Mouse (Mus musculus) stomach, embryonic 16.5 days (tissue): ENCODE measurements around the gene Fgf11. TPM values are rescaled to one million over a fixed set of nuclear protein-coding genes. Genes with fewer than 3 reads are reported as not detected.

ENCODE experiments used
- ATAC-seq: fragments of 200-750 bp; cut with Nextera tagmentation; 2 replicates; pipeline ENCODE4 v1.8.0; 2017; ENCODE audit warnings: moderate number of reproducible peaks, moderate TSS enrichment; ENCODE audit not compliant: insufficient read depth, low FRiP score
- H3K27ac ChIP-seq: fragments of 300-500 bp; sonication (generic); 2 replicates; pipeline ENCODE4 v1.5.1; 2014; ENCODE audit warnings: low read length
- H3K27me3 ChIP-seq: fragments of 300-500 bp; sonication (generic); 2 replicates; pipeline ENCODE4 v1.6.1; 2014; ENCODE audit warnings: low read length, control low read depth, mixed read lengths; ENCODE audit not compliant: control insufficient read depth, insufficient read depth
- H3K36me3 ChIP-seq: fragments of 300-500 bp; sonication (generic); 2 replicates; pipeline ENCODE4 v1.6.1; 2014; ENCODE audit warnings: low read length; ENCODE audit not compliant: control insufficient read depth, insufficient read depth
- H3K4me1 ChIP-seq: fragments of 300-500 bp; sonication (generic); 2 replicates; pipeline ENCODE4 v1.6.1; 2014; ENCODE audit warnings: low read length, control low read depth, mixed read lengths; ENCODE audit not compliant: control insufficient read depth, insufficient read depth
- H3K4me2 ChIP-seq: fragments of 300-500 bp; sonication (generic); 2 replicates; pipeline ENCODE4 v1.6.1; 2014; ENCODE audit warnings: low read depth, low read length, mixed read lengths
- H3K4me3 ChIP-seq: fragments of 300-500 bp; sonication (generic); replicated peaks from 2 replicates; pipeline ENCODE4 v1.5.1; 2014; ENCODE audit warnings: mild to moderate bottlenecking, low read length
- H3K9ac ChIP-seq: fragments of 300-500 bp; sonication (generic); 2 replicates; pipeline ENCODE4 v1.6.1; 2014; ENCODE audit warnings: low read length
- H3K9me3 ChIP-seq: fragments of 300-500 bp; sonication (generic); replicated peaks from 2 replicates; pipeline ENCODE4 v1.6.1; 2016; ENCODE audit warnings: low read length, control low read depth; ENCODE audit not compliant: control insufficient read depth
- WGBS: fragments of 180-500 bp; shearing (Covaris S2); extraction: QIAGEN DNeasy Blood & Tissue Kit; methylation state at CpG from one replicate; pipeline ENCODE4 v1.1.7; 2014; 5-methylcytosine and 5-hydroxymethylcytosine counted together
- polyA plus RNA-seq: library from polyadenylated mRNA; unstranded; fragments of >200 nt; fragmentation: Nextera tagmentation; extraction: Ambion mirVana; gene quantifications from 2 replicates; pipeline ENCODE4 v1.2.1, GENCODE M21; 2015

The Fgf11 gene
- polyA plus RNA-seq, 1 experiment from 2014 or later, result 2.5 TPM

GRCm38 (mm10) chr11:69837952-69838713, 36.5 kb upstream of the Fgf11 start, which contains the start of gene Tmem256:
Gene Tmem256, plus strand, starts transcription at chr11:69838514.
- Histone ChIP-seq H3K9ac (peak within 1 kb of the TSS; percentile 86), H3K27ac (peak within 1 kb of the TSS; percentile 84), H3K27me3 (no peaks in the 10 kb centered on the region), H3K36me3 (no peaks in the 10 kb centered on the region), H3K4me2 (peak within 1 kb of the TSS; percentile 89), H3K9me3 (no peaks in the 10 kb centered on the region), H3K4me1 (peaks cover 32% of the 10 kb centered on the region), H3K4me3 (peak within 1 kb of the TSS; percentile 66)
- peak; percentile 89 for ATAC-seq
- under 1% methylated on average over 34 of the region's 34 CpGs for WGBS

- Histone ChIP-seq H3K9me3 (no peaks in the 10 kb centered on the region), H3K27me3 (no peaks in the 10 kb centered on the region), H3K9ac (peak within 1 kb of the TSS; percentile 86), H3K4me2 (peak within 1 kb of the TSS; percentile 89), H3K36me3 (no peaks in the 10 kb centered on the region), H3K4me1 (peaks cover 32% of the 10 kb centered on the region), H3K27ac (peak within 1 kb of the TSS; percentile 84), H3K4me3 (peak within 1 kb of the TSS; percentile 66)
- no peak; the same call in 1 of the 2 replicates for ATAC-seq
- under 1% methylated on average over 30 of the region's 32 CpGs for WGBS
These were observed 35.9 kb upstream of the Fgf11 start, which contains the start of gene Nlgn2 for GRCm38 (mm10) chr11:69837604-69837951. Gene Nlgn2, minus strand, starts transcription at chr11:69837784.

DNA sequence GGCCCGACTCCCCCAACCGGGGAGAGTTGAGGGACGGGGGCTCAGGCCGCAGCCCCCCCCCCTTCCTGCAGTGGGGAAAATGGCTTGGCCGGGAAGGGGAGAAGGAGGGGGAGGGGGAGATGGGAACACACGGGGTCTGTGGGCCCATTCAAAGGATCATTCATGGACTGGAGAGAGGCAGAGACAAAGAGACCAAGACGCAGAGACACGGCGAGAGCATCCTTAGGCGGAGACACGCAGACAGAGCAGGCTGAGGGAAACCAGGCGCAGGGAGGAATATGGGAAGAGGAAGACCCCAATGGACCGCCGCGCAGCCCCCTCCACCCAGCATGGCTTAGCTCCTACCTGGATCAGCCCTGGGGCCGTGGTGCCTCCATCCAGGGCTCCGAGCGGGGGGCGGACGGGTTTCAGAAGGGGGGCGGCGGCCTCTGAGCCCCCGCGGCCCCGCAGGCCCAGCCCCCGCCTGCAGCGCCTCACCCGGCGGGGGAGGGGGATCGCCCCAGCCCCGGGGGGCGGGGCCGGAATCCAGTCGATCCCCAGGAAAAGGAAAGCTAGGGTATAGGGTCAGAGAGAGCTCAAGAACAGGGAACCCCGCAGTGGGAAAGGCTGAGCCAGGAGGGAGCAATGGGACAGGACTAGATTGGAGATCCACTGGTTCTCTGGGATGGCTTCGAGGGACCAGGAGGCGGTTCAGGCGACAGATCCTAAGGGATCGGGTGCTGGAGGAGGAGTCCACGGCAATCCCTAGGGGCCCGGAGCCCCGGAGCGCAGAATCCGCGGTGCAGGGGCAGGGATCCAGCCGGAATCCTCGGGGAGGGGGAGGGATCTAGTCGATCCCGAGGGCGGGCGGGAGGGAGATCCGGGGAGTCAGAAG, 35.3 kb upstream of the Fgf11 start:
- H3K9me3 ChIP-seq, result no peaks in the 10 kb centered on the region
- H3K27ac ChIP-seq, result peak overlapping the region; percentile 83
- ATAC-seq, result no peak
- no peaks in the 10 kb centered on the region for H3K36me3 ChIP-seq
- WGBS, result 1% methylated on average over 51 of the region's 52 CpGs
- peak overlapping the region; percentile 86 for H3K9ac ChIP-seq
- peak overlapping the region; percentile 89 for H3K4me2 ChIP-seq
- H3K27me3 ChIP-seq, result no peaks in the 10 kb centered on the region
- H3K4me3 ChIP-seq, result peak overlapping the region; percentile 66
- peaks cover 32% of the 10 kb centered on the region for H3K4me1 ChIP-seq

DNA sequence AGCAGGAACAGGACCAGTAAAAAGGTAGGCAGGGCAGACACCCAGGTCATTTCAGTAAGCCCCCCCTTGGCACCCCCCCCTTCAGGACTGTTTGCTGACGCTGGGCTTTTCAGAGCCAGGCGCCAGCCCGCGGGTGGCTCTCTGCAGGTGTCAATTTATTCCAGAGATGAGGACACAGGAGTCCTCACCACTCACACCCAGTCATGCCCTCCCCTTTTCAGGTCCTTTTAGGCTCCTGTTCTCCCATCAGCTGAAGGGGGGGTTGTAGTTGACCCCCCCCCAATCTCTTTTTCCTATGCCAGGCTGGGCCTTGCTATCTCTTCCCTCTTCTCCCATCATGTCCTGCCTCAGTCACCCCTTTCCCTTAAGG, 34.3 kb upstream of the Fgf11 start:
- H3K36me3 ChIP-seq, result no peaks in the 10 kb centered on the region
- H3K27me3 ChIP-seq, result no peaks in the 10 kb centered on the region
- 15% methylated on average over 4 of the region's 4 CpGs for WGBS
- ATAC-seq, result no peak
- peak overlapping the region; percentile 89 for H3K4me2 ChIP-seq
- peaks cover 32% of the 10 kb centered on the region for H3K4me1 ChIP-seq
- H3K9me3 ChIP-seq, result no peaks in the 10 kb centered on the region
- no peak overlapping the region for H3K27ac ChIP-seq
- H3K9ac ChIP-seq, result peak overlapping the region; percentile 86; the same call in 1 of the 2 replicates
- H3K4me3 ChIP-seq, result peak overlapping the region; percentile 66

DNA sequence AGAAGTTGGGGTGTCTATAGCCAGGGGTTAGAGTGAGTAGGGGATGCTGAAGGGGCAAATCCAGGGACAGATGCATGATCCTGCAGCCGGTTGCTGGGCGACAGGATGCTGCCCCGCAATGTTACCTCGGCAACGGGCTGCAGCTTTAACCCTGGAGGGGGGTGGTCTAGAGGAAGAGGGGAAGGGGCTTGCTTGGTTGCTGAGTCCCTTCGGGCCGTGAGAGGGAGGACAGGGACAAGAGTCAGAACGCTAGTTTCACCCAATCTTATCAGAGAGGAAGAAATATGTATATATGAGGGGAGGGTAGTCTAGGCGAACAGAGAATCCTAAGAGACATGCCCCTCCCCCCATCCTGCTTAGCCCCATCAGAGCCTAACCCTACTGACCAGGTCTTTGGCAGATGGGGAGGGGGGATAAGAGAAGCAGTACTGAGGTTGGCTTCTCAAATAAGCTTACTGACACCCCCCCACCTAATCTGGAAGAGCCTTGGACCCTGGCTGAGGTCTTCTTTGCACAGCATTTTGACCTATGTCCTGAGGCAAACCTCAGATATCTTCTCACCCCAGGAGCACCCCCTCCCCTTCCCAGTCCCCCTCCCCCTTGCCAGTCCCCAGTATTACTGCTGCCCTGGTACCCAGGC, 33.8 kb upstream of the Fgf11 start:
- H3K4me3 ChIP-seq, result peak overlapping the region; percentile 66; the same call in 1 of the 2 replicates
- H3K4me1 ChIP-seq, result peaks cover 32% of the 10 kb centered on the region
- H3K27ac ChIP-seq, result no peak overlapping the region
- no peak for ATAC-seq
- H3K27me3 ChIP-seq, result no peaks in the 10 kb centered on the region
- no peaks in the 10 kb centered on the region for H3K36me3 ChIP-seq
- WGBS, result 26% methylated on average over 9 of the region's 9 CpGs
- H3K4me2 ChIP-seq, result peak overlapping the region; percentile 89
- H3K9ac ChIP-seq, result peak overlapping the region; percentile 86
- H3K9me3 ChIP-seq, result no peaks in the 10 kb centered on the region

DNA sequence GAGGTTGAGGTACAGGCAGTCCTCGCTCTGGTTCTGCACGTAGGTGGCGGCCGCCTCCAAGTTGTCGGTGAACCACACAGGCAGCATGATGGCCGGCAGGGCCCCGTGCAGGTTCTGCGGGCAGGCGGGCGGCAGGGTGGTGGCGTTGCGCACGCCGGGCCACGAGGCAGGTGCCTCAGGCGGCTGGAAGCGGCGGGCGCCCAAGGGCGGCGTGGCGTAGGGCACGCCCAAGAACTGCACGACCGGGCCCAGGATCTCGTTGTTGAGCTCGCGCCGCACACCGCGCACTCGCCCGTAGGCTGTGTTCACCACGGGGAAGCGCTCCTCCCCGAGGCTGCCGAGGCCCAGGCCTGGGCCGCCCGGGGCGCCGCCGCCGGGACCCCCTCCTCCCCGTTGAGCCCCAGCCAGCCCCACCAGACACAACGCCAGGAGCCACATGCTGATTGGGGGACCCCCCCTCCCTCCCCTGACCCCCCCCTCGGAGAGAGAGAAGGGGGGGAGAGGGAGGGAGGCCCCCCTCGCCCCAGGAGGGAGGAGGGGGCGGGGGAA, 32.4 kb upstream of the Fgf11 start:
- Histone ChIP-seq H3K4me1 (peaks cover 32% of the 10 kb centered on the region), H3K27ac (no peak overlapping the region), H3K36me3 (no peaks in the 10 kb centered on the region), H3K4me3 (peak overlapping the region; percentile 43), H3K4me2 (peak overlapping the region; percentile 89), H3K9me3 (no peaks in the 10 kb centered on the region), H3K9ac (peak overlapping the region; percentile 77), H3K27me3 (no peaks in the 10 kb centered on the region)
- no peak for ATAC-seq
- 9% methylated on average over 43 of the region's 48 CpGs for WGBS

DNA sequence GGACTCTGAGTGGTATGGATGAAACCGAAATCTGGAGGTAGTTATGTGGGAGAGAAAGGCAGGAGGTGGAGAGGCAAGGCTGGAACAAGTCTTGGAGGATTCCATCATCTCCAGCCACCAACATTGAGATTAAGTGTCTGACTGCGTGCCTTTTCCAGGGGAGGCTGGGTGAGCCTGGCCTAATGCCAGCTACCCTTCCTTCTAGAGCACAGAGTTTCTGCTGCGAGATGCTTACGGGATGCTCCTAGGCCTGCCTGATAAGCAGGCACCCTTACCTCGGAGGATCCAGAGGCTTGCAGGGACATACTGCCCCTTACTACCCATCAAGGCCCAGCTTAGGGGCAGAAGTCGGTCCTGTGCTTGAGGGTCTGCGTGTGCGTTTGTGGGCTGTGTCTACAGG, 31.9 kb upstream of the Fgf11 start:
- 53% methylated on average over 8 of the region's 8 CpGs for WGBS
- Histone ChIP-seq H3K4me3 (peak overlapping the region; percentile 43), H3K27ac (no peak overlapping the region), H3K4me1 (peaks cover 30% of the 10 kb centered on the region), H3K4me2 (peak overlapping the region; percentile 89), H3K27me3 (no peaks in the 10 kb centered on the region), H3K36me3 (no peaks in the 10 kb centered on the region), H3K9ac (peak overlapping the region; percentile 77), H3K9me3 (no peaks in the 10 kb centered on the region)
- ATAC-seq, result no peak

DNA sequence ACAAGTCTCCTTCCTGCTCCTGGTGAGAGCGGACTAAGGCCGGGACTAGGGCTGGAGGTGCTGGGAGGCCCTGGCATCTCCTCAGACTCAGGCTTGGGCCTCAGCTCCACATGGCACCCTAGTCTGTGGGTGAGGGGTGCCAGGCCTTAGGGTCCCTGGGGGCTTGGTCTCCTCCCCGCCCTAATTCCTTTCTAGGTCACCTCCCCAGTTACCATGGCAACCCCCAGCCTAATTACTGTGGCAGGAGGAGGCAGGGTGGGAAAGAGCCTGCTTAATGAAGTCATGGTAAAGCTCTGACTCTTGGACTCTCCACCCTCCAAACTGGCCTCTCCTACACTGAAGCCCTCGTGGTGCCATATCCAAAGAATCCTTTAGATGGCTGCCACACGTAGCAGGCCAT, 27.2 kb upstream of the Fgf11 start:
- H3K36me3 ChIP-seq, result peaks cover 18% of the 10 kb centered on the region; the same call in 1 of the 2 replicates
- no peak overlapping the region for H3K27ac ChIP-seq
- no peak overlapping the region for H3K9ac ChIP-seq
- H3K4me1 ChIP-seq, result peaks cover 8% of the 10 kb centered on the region; the same call in 1 of the 2 replicates
- H3K9me3 ChIP-seq, result no peaks in the 10 kb centered on the region
- 69% methylated on average over 5 of the region's 5 CpGs for WGBS
- no peak overlapping the region for H3K4me2 ChIP-seq
- ATAC-seq, result no peak
- H3K27me3 ChIP-seq, result no peaks in the 10 kb centered on the region
- no peak overlapping the region for H3K4me3 ChIP-seq
